Mouse (Mus musculus): ENCODE results near the gene Map4k3. TPM values are rescaled to one million over a fixed set of nuclear protein-coding genes. Genes with fewer than 3 reads are reported as not detected.

Gene Map4k3
- total and polyA plus RNA-seq, 3 experiments, result 3.2 to 4.1 TPM; not detected in 1

- Histone ChIP-seq H3K27ac (ENCODE audit: control insufficient read depth, low read depth, low read length) (no peak overlapping the region), H3K36me3 (ENCODE audit: control insufficient read depth in 1 of 2, insufficient read depth in 2 of 2, low read length in 2 of 2) (no peaks in the 10 kb centered on the region), H3K27me3 (ENCODE audit: control insufficient read depth in 1 of 2, insufficient read depth in 2 of 2, low read length in 2 of 2) (no peaks in the 10 kb centered on the region; a peak in 1 of 4 replicates), H3K9me3 (replicated peaks; ENCODE audit: insufficient read depth, low read length) (no peaks in the 10 kb centered on the region), H3K9ac (ENCODE audit: control insufficient read depth, low read depth, low read length, poor library complexity, severe bottlenecking) (no peak overlapping the region), H3K4me1 (ENCODE audit: control insufficient read depth in 1 of 2, insufficient read depth in 2 of 2, low read length in 2 of 2) (no peaks in the 10 kb centered on the region), H3K4me3 (ENCODE audit: control insufficient read depth in 1 of 2, insufficient read depth in 1 of 2, low read depth in 2 of 2, low read length in 2 of 2) (no peak overlapping the region), H3K79me2 (ENCODE audit: control insufficient read depth, insufficient read depth, low read length, poor library complexity) (no peaks in the 10 kb centered on the region)
- no peak for DNase-seq (ENCODE audit: low read depth, low spot score)
- TF ChIP-seq TCF12 (IDR thresholded peaks at IDR 0.05; ENCODE audit: low read depth, low read length) (no peak), ZNF384 (IDR thresholded peaks at IDR 0.05; ENCODE audit: low read depth, low read length) (no peak), TBP (IDR thresholded peaks at IDR 0.05; ENCODE audit: low read depth, low read length) (no peak), MAFK (IDR thresholded peaks at IDR 0.05; ENCODE audit: borderline replicate concordance, low read depth, low read length) (no peak), JUND (IDR thresholded peaks at IDR 0.05; ENCODE audit: low read depth, low read length) (no peak), RCOR1 (IDR thresholded peaks at IDR 0.05; ENCODE audit: low read depth, low read length) (no peak), ETS1 (IDR thresholded peaks at IDR 0.05; ENCODE audit: low read depth, low read length) (no peak), MAZ (IDR thresholded peaks at IDR 0.05; ENCODE audit: low read depth, low read length) (no peak), SIN3A (IDR thresholded peaks at IDR 0.05; ENCODE audit: low read length) (no peak), CHD1 (IDR thresholded peaks at IDR 0.05; ENCODE audit: low read depth, low read length) (no peak), ZC3H11A (IDR thresholded peaks at IDR 0.05; ENCODE audit: low read depth, low read length) (no peak), ELF1 (IDR thresholded peaks at IDR 0.05; ENCODE audit: low read depth, low read length) (no peak), CTCF (IDR thresholded peaks at IDR 0.05 in 2 of 3, conservative IDR thresholded peaks at IDR 0.05 in 1 of 3; ENCODE audit: control insufficient read depth in 1 of 3, insufficient read depth in 1 of 3, low read depth in 2 of 3, low read length in 3 of 3, poor library complexity in 1 of 3, severe bottlenecking in 1 of 3) (no peak), TAL1 (IDR thresholded peaks at IDR 0.05; ENCODE audit: low read length) (no peak), MEF2A (IDR thresholded peaks at IDR 0.05; ENCODE audit: extremely low read depth, insufficient replicate concordance, low read depth, low read length, poor library complexity, severe bottlenecking) (no peak)
These were observed 47.0 kb upstream of the Map4k3 start for GRCm38 (mm10) chr17:80775178-80775788.

- Histone ChIP-seq H3K4me3 (ENCODE audit: control insufficient read depth in 1 of 2, insufficient read depth in 1 of 2, low read depth in 2 of 2, low read length in 2 of 2) (peak overlapping the region in 1 of 2 experiments; percentile 11; a peak in 1 of 4 replicates), H3K36me3 (ENCODE audit: control insufficient read depth in 1 of 2, insufficient read depth in 2 of 2, low read length in 2 of 2) (no peaks in the 10 kb centered on the region), H3K9ac (ENCODE audit: control insufficient read depth, low read depth, low read length, poor library complexity, severe bottlenecking) (no peak overlapping the region), H3K79me2 (ENCODE audit: control insufficient read depth, insufficient read depth, low read length, poor library complexity) (no peaks in the 10 kb centered on the region), H3K4me1 (ENCODE audit: control insufficient read depth in 1 of 2, insufficient read depth in 2 of 2, low read length in 2 of 2) (no peaks in the 10 kb centered on the region), H3K27me3 (ENCODE audit: control insufficient read depth in 1 of 2, insufficient read depth in 2 of 2, low read length in 2 of 2) (no peaks in the 10 kb centered on the region; a peak in 1 of 4 replicates), H3K27ac (ENCODE audit: control insufficient read depth, low read depth, low read length) (no peak overlapping the region), H3K9me3 (replicated peaks; ENCODE audit: insufficient read depth, low read length) (no peaks in the 10 kb centered on the region)
- TF ChIP-seq RAD21 (IDR thresholded peaks at IDR 0.05; ENCODE audit: low read depth, low read length), result no peak
- no peak for TF ChIP-seq CHD1 (IDR thresholded peaks at IDR 0.05; ENCODE audit: low read depth, low read length)
- no peak for TF ChIP-seq SMC3 (IDR thresholded peaks at IDR 0.05; ENCODE audit: low read depth, low read length)
- TF ChIP-seq POLR2AphosphoS2 (IDR thresholded peaks at IDR 0.05; ENCODE audit: low read length), result no peak
- TF ChIP-seq CHD2 (IDR thresholded peaks at IDR 0.05; ENCODE audit: low read length), result no peak
- no peak for TF ChIP-seq NELFE (IDR thresholded peaks at IDR 0.05; ENCODE audit: low read depth, low read length)
- no peak for TF ChIP-seq MEF2A (IDR thresholded peaks at IDR 0.05; ENCODE audit: extremely low read depth, insufficient replicate concordance, low read depth, low read length, poor library complexity, severe bottlenecking)
- TF ChIP-seq ETS1 (IDR thresholded peaks at IDR 0.05; ENCODE audit: low read depth, low read length), result no peak
- no peak for TF ChIP-seq ZMIZ1 (IDR thresholded peaks at IDR 0.05; ENCODE audit: low read depth, low read length)
- TF ChIP-seq JUND (IDR thresholded peaks at IDR 0.05; ENCODE audit: low read depth, low read length), result no peak
- no peak for TF ChIP-seq GATA1 (IDR thresholded peaks at IDR 0.05; ENCODE audit: low read depth, low read length)
- no peak for TF ChIP-seq TAL1 (IDR thresholded peaks at IDR 0.05; ENCODE audit: low read length)
- TF ChIP-seq ZC3H11A (IDR thresholded peaks at IDR 0.05; ENCODE audit: low read depth, low read length), result no peak
- no peak for TF ChIP-seq HCFC1 (IDR thresholded peaks at IDR 0.05; ENCODE audit: low read depth, low read length)
- TF ChIP-seq MAZ (IDR thresholded peaks at IDR 0.05; ENCODE audit: low read depth, low read length), result no peak
- TF ChIP-seq MYC (IDR thresholded peaks at IDR 0.05; ENCODE audit: low read depth, low read length), result no peak
- no peak for TF ChIP-seq E2F4 (IDR thresholded peaks at IDR 0.05; ENCODE audit: borderline replicate concordance, low read depth, low read length)
- no peak for TF ChIP-seq POLR2AphosphoS5 (IDR thresholded peaks at IDR 0.05; ENCODE audit: borderline replicate concordance, low read depth, low read length)
- peak; percentile 30 for DNase-seq (ENCODE audit: low read depth, low spot score)
These were observed 44.5 kb upstream of the Map4k3 start for GRCm38 (mm10) chr17:80772545-80773453.
